8 mouse cellular contexts compared by ENCODE assay signal in the genomic region with DNA sequence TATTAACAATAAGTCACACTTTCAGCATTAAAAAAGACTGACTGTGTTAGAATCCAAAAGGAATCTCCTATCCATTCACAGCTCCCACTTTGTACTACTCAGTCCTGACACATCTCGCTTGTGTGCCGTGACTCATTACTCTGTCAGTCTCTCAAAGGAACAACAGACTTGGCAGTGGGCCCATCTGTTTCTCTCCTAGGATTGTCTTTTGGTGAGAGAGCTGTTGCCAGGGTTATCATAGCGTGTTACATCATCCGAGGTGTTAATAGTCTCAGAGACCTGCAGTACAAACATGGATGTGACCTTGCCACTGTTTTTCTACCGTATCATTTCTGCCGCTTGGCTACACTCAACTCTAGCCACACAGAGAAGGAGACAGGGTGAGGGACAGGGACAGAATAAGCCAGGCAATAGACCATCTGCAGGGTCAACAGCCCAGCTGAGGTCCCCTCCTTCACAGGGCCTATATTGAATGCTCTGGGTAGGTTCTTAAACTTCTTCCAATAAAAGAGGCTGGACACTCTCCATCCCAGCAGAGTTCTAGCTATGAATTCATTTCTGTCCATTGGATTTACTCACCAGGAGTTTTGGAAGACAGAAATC.
DNase-seq lines count a peak whose midpoint lies in the region; ATAC-seq and TF ChIP-seq lines count a peak whose summit lies in the region.

No protein-coding gene starts in this region.

- no peak overlapping the region for H3K4me2 ChIP-seq in liver, embryonic 16.5 days (ENCODE audit: low read depth, low read length)
- H3K4me2 ChIP-seq in forebrain, embryonic 15.5 days (replicated peaks) = no peak overlapping the region

- no peak overlapping the region for H3K27ac ChIP-seq in cerebellum, adult 2 months (ENCODE audit: insufficient read depth, low read length)
- H3K27ac ChIP-seq in liver, embryonic 16.5 days (ENCODE audit: low read length) = no peak overlapping the region
- H3K27ac ChIP-seq in forebrain, embryonic 15.5 days (replicated peaks) = no peak overlapping the region

- TF ChIP-seq POLR2A in cerebellum, adult 2 months (IDR thresholded peaks at IDR 0.05; ENCODE audit: borderline replicate concordance, insufficient read depth, low read length) = no peak

- no peaks in the 10 kb centered on the region for H3K4me1 ChIP-seq in cerebellum, adult 2 months (ENCODE audit: control insufficient read depth, insufficient read depth, low read length)
- H3K4me1 ChIP-seq in liver, embryonic 16.5 days (ENCODE audit: control insufficient read depth, low read depth, low read length) = no peaks in the 10 kb centered on the region; the same call in 1 of the 2 replicates
- no peaks in the 10 kb centered on the region; the same call in 1 of the 2 replicates for H3K4me1 ChIP-seq in forebrain, embryonic 15.5 days

- no peaks in the 10 kb centered on the region for H3K9me3 ChIP-seq in liver, embryonic 16.5 days (replicated peaks; ENCODE audit: control insufficient read depth, low read length)
- H3K9me3 ChIP-seq in forebrain, embryonic 15.5 days = no peaks in the 10 kb centered on the region

- WGBS in cerebellum, adult 2 months = 18% methylated on average over 6 of the region's 6 CpGs
- 68% methylated on average over 6 of the region's 6 CpGs for WGBS in liver, embryonic 16.5 days (ENCODE audit: insufficient replicate concordance)
- 28% methylated on average over 6 of the region's 6 CpGs for WGBS in forebrain, embryonic 15.5 days

- H3K27me3 ChIP-seq in cerebellum, adult 2 months (ENCODE audit: control insufficient read depth, insufficient read depth, low read length) = no peaks in the 10 kb centered on the region
- H3K27me3 ChIP-seq in liver, embryonic 16.5 days (ENCODE audit: control insufficient read depth, insufficient read depth, low read depth, low read length) = no peaks in the 10 kb centered on the region
- H3K27me3 ChIP-seq in forebrain, embryonic 15.5 days = no peaks in the 10 kb centered on the region

- no peak overlapping the region for H3K9ac ChIP-seq in liver, embryonic 16.5 days (ENCODE audit: low read depth, low read length)
- H3K9ac ChIP-seq in forebrain, embryonic 15.5 days (replicated peaks) = no peak overlapping the region

- TF ChIP-seq CTCF in cerebellum, adult 2 months (IDR thresholded peaks at IDR 0.05; ENCODE audit: borderline replicate concordance, insufficient read depth, low read depth, low read length) = no peak

- DNase-seq in cerebellum, adult 2 months = peak; percentile 6
- DNase-seq in cerebellum, adult 11 months = no peak
- DNase-seq in liver = no peak
- peak; percentile 15 for DNase-seq in lung, postnatal 36 days
- no peak for DNase-seq in thymus, adult 18-20 months
- no peak for DNase-seq in thymus, postnatal 0 days (ENCODE audit: low spot score)

- H3K4me3 ChIP-seq in cerebellum, adult 2 months (replicated peaks; ENCODE audit: insufficient read depth, low read depth, low read length) = no peak overlapping the region
- H3K4me3 ChIP-seq in liver, embryonic 16.5 days (ENCODE audit: low read depth, low read length) = no peak overlapping the region
- no peak overlapping the region for H3K4me3 ChIP-seq in forebrain, embryonic 15.5 days

- peak; percentile 65 for ATAC-seq in liver, embryonic 16.5 days (ENCODE audit: low read depth)
- ATAC-seq in forebrain, embryonic 15.5 days (replicated peaks) = peak; percentile 70

- no peaks in the 10 kb centered on the region for H3K36me3 ChIP-seq in liver, embryonic 16.5 days (ENCODE audit: control insufficient read depth, insufficient read depth)
- no peaks in the 10 kb centered on the region for H3K36me3 ChIP-seq in forebrain, embryonic 15.5 days

Comparison
In these comparisons a context has a peak if more than half of its experiments do, and no peak if none do; other contexts are left out.
1. DNase-seq: peak in cerebellum, adult 2 months (2 of 2) and lung, postnatal 36 days (single experiment); none in cerebellum, adult 11 months (single experiment), liver (single experiment), thymus, adult 18-20 months (0 of 2) and thymus, postnatal 0 days (single experiment).